Mouse (Mus musculus) layer of hippocampus, adult 8-10 months (tissue): Measurements from ENCODE around the gene Gorasp2. TPM values are rescaled to one million over a fixed set of nuclear protein-coding genes. Genes with fewer than 3 reads are reported as not detected.
A peak's percentile ranks its signal among the peaks of the same experiment; 100 is the strongest.

ENCODE experiments used
- DNase-seq, 2 experiments: peaks; one replicate each; pipeline ENCODE4 v3.0.0; 2022; ENCODE audit warnings: low spot score in 2 of 2
- total RNA-seq, 4 experiments: library from RNA; stranded (reverse); gene quantifications; 2 replicates each; pipeline ENCODE4 v1.2.4; 2022

The Gorasp2 gene
- total RNA-seq = 100 to 1,000 TPM in 3 of 4 experiments, 10 to 100 TPM in 1; 97.9 to 104 (median 103) TPM

DNA sequence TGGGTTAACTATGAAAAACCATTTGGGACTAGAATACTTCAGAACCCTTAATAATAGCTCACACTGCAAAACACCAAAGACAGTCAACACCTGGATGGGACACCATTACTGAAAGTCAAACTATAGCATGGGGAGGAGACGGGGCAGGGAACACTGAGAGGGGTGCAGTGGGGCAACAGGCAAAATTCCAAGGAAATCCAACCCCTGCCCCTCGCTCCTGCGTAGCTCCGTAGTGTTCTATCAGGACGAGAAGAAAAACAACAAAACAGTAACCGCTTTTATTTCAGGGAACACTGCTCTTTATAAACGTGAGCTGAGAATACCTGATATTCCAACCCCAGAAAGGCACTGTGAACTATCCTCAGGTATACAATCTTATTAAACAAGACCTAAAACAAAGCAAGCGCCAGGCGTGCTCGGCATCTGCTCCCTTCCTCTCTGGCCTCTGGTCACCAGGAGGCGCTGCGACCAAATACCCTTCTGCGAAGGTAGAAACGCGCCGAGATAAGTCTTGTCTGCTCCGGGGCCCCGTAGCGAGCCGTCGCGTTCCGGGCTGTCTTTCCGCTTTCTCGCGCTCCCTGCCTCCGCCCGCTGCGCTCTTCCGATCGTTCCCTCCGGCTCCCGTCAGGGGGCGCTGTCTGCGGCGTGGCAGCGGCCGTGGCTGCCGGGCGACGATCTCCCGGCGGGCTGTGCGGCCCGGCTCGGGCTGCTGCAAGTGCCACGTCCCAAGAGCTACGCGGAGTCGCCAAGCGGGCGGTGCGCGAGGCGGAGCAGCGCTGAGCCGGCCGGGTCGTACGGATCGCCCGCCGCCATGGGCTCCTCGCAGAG is at the start of gene Gorasp2:
Gene Gorasp2 (plus strand): TSS at position 690 of the 828 bp plus-strand sequence.
- peak; percentile 91 to 96 for DNase-seq

DNA sequence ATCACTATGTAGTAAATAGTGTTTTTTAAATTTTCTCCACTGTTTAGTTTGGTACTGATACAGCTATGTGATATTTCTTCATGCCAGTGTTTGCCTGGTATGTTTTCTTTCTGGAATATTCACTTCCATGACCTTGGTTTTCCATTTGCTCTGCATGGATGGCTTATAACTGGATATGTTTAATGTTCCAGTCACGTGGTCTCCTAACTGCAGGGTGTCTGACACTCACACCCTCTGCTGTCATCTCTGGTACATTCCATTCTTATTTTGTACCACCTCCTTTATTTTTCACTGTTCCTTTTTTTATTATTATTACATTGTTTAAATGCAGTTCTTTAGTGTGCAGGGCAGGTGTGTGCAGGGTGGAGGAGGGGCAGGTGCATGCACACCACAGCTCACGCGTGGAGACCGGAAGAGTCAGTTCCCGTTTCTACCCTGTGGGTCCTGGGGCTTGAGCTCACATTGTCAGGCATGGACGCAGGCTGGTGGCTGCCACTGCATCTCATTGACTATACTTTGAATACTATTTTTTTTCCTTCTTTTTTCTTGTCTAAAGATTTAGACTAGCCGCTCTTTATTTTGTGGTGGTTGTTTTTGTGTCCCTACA is 46.5 kb upstream of the Gorasp2 start:
- DNase-seq = no peak

DNA sequence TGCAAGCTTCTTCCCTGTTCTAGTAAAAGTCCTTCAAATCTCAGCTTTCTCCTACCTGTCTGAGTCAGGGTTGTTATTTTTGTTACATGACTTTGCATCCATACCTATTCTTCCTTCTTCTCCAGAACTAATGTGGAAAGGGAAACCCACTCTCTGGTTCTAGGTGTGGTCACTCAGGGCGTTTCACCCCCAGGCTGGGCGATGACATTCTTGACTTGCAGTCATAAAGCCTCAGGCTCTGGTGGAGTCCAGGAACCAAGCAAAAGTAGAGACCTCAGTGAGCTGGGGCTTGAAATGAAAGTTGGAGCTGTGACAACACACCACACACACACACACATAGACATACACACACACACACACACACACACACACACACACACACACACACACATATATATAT is 45.3 kb upstream of the Gorasp2 start:
- DNase-seq = no peak

DNA sequence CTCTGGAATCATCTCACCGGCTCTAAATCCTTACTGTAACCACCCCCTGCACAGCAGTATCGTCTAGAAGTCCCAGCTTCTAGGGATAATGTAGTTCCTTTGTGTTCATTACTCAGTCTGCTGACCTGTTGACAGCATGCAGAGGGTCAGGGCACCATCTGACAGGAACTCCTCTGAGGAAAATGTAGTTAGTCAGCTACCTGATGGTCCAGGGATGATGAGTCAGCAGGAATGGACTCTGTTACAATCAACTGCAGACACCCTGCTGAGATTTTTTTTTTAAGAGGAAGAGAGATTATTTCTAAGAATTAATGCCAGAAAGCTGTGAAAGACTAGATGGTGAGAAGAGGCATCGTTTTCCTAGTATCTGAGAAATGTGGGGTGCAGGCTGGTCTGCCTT is 44.8 kb upstream of the Gorasp2 start:
- no peak for DNase-seq

DNA sequence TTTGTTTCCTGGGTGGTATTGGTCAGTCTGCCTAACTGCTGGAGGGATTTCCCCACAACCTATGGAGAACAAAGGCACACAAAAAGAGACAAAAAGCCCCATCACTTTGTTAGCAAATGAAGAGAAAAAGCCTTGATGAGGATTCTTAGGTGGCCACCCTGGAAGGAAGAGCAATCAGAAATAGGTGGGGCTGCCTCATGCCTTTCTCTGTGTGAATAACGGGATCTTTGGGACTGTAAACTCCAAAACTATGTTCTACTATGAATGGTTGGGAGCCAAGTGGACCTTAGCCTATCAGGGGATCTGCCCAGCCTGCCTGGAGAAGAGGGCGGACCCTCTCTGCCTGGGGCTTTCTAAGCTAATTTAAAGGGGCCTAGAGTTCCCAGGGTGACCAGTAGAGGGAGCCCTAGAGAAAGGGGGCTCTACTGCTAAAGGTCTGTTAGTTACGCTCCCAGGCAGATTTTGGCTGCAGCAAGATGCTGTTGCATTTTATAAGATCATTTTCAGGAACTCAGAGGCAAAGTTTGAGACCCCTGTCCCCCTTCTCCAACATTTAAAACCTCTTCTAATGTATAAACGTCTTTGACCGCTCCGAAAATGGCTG is 42.0 kb upstream of the Gorasp2 start:
- no peak for DNase-seq

DNA sequence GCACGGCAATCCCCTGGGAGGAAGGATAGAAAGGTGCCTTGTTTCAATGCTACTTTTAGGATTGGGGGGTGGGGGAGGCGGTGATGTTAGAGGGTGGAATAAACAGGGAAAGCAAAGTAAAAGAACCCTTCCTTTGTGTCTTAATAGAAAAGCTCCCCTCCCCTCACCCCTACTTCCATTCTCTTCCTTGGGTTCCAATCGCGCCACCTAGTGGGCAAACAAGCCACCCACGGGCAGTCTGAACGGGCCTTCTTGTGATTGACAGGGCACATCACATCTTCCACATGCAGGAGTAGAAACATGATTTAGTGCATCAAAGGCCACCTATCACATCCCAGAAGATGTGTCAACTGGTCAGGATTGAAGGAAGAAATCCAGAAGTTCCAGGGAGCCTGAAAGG is 41.2 kb upstream of the Gorasp2 start:
- peak; percentile 35 to 57 for DNase-seq

DNA sequence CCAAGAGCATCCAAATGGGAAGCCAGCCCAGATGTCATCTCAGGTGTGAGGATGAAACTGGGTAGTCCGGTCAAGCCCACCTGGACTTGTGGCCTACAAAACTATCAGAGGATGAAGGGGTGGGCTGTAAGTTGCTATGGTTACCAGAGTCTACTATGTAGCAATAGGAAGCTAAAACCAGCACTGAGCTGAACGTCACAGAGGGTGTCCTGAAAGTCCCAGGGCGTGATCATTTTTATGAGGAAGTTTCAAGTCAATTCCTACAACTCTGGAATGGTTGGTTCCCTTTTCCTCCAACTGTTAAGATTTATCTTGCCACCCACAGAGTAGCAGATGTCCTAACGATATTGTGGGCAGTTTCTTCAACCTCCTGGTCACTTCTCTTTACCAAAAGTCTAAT is 39.1 kb upstream of the Gorasp2 start:
- no peak for DNase-seq

DNA sequence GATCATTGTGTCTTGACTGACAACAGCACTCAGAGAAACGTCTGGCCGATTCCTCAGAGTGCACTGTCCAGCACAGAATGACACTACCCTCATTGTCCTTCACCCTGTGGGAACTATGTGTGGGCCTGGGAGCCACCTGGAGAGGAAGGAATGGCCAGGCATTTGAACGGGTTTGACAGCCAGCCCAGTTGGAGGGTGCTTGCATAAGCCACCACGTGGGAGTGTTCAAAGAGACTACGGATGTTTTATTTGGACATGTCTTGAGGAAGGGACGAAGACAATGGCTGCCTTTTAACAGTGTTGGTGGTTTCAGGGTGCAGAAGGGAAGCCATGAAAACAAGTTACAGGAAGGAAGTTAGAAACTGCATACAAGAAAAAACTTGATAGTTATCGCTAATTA is 35.6 kb upstream of the Gorasp2 start:
- DNase-seq = no peak

DNA sequence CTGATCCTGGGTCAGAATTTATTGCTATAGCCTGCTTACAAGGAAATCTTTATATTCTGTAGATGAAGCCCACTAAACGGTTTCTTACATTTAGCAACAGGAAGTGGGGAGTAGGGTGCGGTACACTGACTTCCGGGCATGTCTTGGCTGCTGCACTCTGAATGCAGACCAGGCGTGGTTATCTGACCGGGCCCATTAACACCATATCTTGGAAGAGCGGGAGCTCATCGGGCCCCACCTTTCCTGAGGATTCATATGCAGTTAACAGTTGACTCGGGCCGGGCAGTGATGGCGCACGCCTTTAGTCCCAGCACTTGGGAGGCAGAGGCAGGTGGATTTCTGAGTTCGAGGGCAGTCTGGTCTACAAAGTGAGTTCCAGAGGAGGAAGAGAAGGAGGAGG is 33.0 kb upstream of the Gorasp2 start:
- no peak for DNase-seq

DNA sequence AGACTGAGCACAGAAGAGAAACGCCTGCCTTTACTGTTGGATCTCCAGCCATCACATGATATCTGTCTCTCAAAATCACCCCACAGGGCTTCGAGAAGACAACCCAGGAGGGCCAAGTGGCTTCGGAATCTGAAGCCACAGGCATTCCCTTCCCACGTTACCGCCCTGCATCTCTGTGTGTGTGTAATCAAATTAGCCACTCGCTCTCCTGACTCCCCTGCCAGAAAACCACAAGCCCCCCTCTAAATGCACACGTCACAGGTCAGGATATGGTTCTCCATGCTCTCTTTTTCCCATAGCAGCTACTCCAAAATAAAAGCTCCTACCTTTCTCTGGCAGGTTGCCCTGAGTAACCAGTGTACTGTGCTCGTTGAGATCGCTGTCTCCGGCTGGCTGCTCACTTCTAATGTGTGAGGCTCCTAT is 32.0 kb upstream of the Gorasp2 start:
- DNase-seq = peak in 1 of 2 experiments; percentile 12

DNA sequence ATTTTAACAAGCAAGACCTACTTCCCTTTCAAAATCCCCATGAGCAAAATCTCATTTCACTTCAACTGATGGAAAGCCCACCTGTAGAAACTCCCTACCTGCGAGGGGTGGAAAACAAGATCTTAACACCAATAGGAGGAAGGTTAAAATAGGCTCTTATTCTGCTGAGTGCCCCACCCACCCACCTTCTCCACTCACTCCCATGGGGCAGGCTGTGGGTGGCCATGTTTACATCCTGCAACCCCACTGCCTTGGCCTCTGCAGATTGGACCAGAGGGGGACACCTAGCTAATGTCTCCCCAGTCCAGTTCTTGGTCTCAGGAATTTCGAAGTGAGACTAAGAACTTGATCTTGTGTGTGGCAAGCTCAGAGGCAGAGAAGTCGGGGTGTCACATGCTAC is 31.5 kb upstream of the Gorasp2 start:
- no peak for DNase-seq

DNA sequence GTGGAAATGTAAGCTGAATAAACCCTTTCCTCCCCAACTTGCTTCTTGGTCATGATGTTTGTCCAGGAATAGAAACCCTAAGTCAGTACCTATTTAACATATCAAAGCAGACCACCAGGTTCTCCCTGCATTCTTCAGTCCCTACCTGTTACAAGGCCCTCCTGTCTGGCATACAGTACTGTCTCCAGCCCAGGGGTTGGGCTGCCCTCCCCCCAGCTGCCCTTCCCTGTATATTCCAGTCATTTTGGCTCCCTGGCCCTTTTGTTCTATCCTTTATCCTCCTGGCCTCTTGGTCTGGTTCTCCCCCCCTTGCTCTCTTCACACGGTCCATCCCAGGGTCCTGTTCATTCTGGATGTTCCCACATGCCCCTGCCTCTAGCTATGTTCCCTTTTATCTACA is 30.1 kb upstream of the Gorasp2 start:
- no peak for DNase-seq

DNA sequence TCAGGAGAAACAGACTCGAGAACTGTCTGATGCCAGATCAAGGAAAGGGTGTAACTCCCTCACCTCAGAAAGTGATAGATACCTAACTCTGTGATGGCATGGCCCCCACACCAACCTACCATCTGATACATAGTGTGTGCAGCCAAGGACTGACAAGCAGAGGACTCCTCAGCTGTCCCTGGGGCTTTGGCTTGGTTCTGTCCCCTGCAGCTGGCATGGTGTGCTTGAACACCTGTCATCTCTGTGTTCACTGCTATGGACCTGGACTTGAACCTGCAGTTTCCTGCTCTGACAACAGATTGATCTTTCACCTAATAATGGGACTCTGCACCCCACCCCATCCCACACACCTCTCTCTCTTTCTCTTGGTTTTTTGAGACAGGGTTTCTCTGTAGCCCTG is 29.0 kb upstream of the Gorasp2 start:
- DNase-seq = no peak

DNA sequence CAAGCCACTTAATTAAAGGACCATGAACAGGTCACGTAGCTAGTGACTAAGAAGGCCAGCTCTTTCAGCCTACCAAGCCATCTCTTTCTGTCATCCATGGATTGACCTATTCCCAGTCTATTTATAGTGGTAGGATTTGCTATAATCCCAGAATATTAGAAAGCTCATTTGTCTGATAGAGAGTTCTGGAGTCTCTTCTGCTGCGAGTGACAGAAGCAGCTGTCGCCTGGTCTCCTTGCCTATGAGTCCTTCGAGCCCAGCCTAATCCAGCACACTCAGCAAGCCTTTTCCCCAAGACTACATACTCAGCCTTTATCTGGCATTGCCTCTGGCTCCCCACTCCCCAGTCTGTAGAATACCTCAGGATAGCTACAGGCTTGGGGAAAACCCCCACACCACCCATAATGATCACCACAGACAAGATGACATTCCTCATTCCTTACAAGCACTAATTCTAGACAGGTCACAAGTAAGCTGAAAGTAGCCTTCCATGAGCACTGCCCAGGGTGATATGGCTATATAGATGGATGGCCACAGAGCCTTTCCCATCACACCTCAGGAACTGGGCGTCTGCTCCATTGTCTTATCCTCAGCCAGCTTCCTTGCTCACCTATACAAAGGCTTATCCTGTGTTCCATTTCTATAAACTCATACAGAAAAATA is 27.2 kb upstream of the Gorasp2 start:
- DNase-seq = no peak

DNA sequence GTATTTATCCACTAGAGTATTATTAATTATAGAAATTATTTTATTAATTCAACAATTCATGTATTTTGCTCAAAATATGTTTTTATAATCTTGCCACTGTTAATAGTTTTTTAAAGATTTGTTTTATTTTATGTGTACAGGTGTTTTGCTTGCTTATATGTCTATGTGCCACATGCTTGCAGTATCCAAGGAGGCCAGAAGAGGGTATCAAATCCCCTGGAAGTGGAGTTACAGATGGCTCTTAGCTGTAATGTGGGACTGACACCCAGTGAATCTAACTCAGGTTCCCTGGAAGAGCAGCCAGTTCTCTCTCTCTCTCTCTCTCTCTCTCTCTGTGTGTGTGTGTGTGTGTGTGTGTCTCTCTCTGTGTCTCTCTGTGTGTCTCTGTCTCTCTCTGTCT is 20.4 kb upstream of the Gorasp2 start:
- no peak for DNase-seq

DNA sequence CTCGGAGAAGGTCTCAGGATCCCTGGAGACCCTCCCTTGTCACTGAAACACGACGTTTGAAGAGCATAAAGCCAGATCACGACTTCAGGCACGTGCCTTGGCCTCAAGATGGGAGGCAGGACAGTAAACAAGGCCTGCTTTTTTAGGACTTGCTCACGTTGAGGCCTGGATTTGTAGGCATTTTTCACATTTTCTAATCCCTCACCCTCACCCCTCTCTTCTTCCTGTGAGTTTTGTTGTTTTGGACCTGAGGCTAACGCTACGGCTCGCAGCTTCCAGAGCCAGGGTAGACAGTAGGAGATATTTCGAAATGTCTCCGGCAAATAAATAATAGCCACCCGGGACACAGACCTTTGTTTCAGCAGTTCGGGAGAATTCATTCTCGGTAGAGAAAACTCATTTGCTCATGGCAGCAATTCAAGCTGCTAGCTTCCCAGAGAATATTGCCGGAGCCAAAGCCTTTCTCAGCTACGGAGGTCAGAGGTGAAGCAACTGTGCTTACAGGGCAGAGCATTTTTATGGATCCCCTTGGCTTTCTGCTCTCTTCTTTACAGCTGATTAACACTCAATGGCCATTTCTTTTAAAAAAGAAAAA is 18.3 kb upstream of the Gorasp2 start:
- DNase-seq = no peak

DNA sequence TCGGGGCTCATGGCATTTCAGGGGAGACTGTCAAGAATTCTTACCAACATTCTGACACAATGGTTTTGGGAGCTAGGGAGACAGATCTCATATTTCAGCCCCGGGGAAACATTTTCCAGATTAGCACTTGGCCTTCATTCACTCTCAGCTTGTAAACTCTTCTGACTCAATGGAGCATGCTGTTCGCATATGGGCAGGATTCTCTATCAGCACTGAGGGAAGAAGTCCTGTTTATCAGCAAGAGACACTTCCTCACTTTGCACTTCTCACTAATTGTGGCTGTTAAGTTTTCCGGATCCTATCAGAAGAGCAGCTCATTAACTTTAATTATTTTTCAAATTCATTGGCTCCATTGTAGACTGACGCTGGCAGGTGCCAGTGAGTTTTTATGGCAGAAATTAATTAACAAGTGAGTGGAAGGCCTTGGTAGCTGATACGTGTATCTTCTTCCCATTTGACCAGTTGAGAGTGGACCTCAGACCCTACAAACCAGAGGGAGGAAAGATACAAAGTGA is 16.1 kb upstream of the Gorasp2 start:
- DNase-seq = no peak

DNA sequence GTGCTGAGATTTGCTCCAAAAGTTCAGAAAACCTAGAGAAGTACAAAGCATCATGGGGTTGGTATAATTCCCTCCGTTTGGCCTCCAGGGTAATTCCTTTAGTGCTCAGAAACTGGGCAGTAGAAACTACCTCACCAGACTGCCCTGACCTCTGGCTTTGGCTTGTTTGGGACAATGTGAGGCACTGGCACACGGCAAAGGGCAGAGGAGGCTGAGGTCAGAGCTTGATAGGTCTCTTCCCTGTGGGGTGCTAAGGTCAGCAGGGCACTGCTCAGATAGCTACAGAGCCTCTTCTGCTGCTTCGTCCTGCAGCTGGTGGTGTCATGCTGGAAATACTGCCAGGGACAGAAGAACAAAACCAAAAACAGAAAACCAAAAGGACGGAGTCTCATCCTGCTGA is 13.7 kb upstream of the Gorasp2 start:
- DNase-seq = no peak

DNA sequence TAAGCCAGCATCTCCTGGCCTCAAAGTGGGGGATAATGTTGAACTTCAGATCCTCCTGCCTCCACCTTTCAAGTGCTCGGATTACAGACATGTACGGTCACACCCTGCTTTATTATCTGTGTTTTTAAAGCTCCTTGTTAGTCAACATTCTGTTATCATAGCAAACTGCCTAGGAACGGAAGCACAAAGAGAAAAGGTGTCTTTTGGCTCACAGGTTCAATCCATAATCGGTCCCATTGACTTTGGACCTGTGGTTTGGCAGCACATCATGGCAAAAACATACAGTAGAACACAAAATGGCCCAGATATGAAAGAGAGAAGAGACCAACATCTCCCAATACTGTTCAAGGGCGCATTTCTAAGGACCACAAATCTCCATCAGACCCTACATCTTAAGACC is 13.1 kb upstream of the Gorasp2 start:
- no peak for DNase-seq

DNA sequence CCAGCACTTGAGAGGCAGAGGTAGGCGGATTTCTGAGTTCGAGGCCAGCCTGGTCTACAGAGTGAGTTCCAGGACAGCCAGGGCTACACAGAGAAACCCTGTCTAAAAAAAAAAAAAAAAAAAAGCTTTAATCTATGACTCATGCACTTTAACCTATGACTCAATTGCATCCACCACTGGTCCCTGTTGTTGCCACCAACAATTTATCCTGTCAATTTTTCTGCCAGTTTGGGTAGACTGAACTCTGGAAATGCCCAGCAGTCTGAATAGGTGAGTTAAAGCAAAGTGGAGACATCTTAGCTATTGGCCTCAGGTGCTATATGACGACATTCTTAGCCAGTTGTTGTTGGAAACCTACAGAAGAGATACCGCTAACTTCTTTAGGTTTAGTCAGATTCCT is 11.9 kb upstream of the Gorasp2 start:
- DNase-seq = no peak

DNA sequence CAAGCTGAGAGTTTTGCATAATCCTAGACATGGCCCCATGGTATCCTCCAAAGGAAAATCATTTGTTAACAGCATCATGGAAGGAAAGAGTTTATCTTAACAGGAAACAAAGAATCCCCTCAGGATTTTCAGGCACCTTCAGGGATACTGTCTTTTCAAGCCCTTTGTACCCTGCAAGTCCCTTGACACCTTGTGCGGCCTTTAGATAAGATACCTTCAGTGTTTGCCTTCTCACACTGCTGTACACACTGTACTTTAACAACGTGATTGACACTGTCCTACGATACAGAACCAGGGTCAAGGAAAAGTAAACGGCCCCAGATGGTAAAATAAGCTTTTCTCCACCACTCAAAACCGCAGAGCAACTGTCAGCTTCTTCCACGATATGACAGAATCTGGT is 9.6 kb upstream of the Gorasp2 start:
- DNase-seq = no peak

DNA sequence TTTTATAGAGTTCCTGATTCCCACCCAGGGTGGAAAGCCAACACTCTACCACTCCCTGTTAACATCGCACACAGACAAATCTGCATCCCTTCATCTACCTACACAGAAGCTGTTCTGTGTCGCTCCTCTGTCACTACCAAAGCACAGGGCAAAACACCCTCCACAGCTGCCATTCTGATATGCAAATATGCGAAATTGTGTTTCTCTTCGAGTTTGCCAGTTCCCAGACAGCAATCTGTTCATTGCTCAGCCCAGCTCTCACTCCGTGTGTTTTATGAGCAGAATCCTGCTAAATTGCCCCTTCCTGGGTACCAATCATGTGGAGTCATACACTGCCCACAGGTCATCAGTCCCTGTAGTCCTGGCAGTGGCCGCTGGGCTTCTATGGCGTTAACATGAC is 4.3 kb upstream of the Gorasp2 start:
- peak; percentile 26 to 34 for DNase-seq
